Mouse (Mus musculus) limb, embryonic 11.5 days (tissue): Measurements from ENCODE around the gene Vmn1r49. TPM values are rescaled to one million over a fixed set of nuclear protein-coding genes. Genes with fewer than 3 reads are reported as not detected.
"Not testable (repeated sequence)": the region's sequence is repeated elsewhere in the genome, so short reads cannot be mapped to it uniquely, and the experiment has no call there.

ENCODE experiments used
- ATAC-seq: fragments of 200-750 bp; cut with Nextera tagmentation; 2 replicates; pipeline ENCODE4 v1.8.0; 2017; ENCODE audit warnings: low read depth; ENCODE audit not compliant: insufficient number of reproducible peaks, low FRiP score, low TSS enrichment
- DNase-seq: peaks from one replicate; pipeline ENCODE4 v3.0.0-alpha.2; 2015; ENCODE audit warnings: low spot score
- H3K27ac ChIP-seq: fragments of 300-500 bp; sonication (generic); replicated peaks from 2 replicates; pipeline ENCODE4 v1.5.1; 2014; ENCODE audit warnings: low read depth, mild to moderate bottlenecking, low read length
- H3K27me3 ChIP-seq: fragments of 300-500 bp; sonication (generic); 2 replicates; pipeline ENCODE4 v1.6.1; 2014; ENCODE audit warnings: mild to moderate bottlenecking, low read length, mixed read lengths; ENCODE audit not compliant: control insufficient read depth, insufficient read depth
- H3K36me3 ChIP-seq: fragments of 300-500 bp; sonication (generic); 2 replicates; pipeline ENCODE4 v1.6.1; 2014; ENCODE audit warnings: mild to moderate bottlenecking, low read length, moderate library complexity, mixed read lengths; ENCODE audit not compliant: control insufficient read depth, insufficient read depth
- H3K4me1 ChIP-seq: fragments of 300-500 bp; sonication (generic); 2 replicates; pipeline ENCODE4 v1.6.1; 2014; ENCODE audit warnings: low read length, mixed read lengths; ENCODE audit not compliant: control insufficient read depth, insufficient read depth
- H3K4me2 ChIP-seq: fragments of 300-500 bp; sonication (generic); 2 replicates; pipeline ENCODE4 v1.6.1; 2014; ENCODE audit warnings: low read depth, mild to moderate bottlenecking, moderate library complexity; ENCODE audit not compliant: severe bottlenecking
- H3K4me3 ChIP-seq: fragments of 300-500 bp; sonication (generic); 2 replicates; pipeline ENCODE4 v1.5.1; 2014; ENCODE audit warnings: low read depth, low read length
- H3K9ac ChIP-seq: fragments of 300-500 bp; sonication (generic); 2 replicates; pipeline ENCODE4 v1.6.1; 2014; ENCODE audit warnings: mild to moderate bottlenecking, low read length
- H3K9me3 ChIP-seq: fragments of 300-500 bp; sonication (generic); 2 replicates; pipeline ENCODE4 v1.6.1; 2016; ENCODE audit warnings: low read length; ENCODE audit not compliant: control insufficient read depth
- WGBS: fragments of 180-500 bp; shearing (Covaris S2); extraction: QIAGEN DNeasy Blood & Tissue Kit; methylation state at CpG from one replicate; pipeline ENCODE4 v1.1.7; 2014; 5-methylcytosine and 5-hydroxymethylcytosine counted together
- polyA plus RNA-seq: library from polyadenylated mRNA; unstranded; fragments of >200 nt; fragmentation: Nextera tagmentation; extraction: Ambion mirVana; gene quantifications from 2 replicates; pipeline ENCODE4 v1.2.1, GENCODE M21; 2014

The Vmn1r49 gene
- not detected in 2 replicates for polyA plus RNA-seq

GRCm38 (mm10) chr6:90078406-90078805, at the start of gene Vmn1r49:
Gene Vmn1r49, minus strand, starts transcription at chr6:90078506.
- ATAC-seq, result no peak
- no peak for DNase-seq
- Histone ChIP-seq H3K36me3 (no peaks in the 10 kb centered on the region), H3K27me3 (no peaks in the 10 kb centered on the region), H3K27ac (no peak within 1 kb of the TSS), H3K9ac (no peak within 1 kb of the TSS), H3K4me1 (no peaks in the 10 kb centered on the region), H3K4me2 (no peak within 1 kb of the TSS), H3K4me3 (no peak within 1 kb of the TSS), H3K9me3 (no peaks in the 10 kb centered on the region)
- 80% methylated on average over 4 of the region's 4 CpGs for WGBS

- not testable (repeated sequence) for H3K4me1 ChIP-seq, ATAC-seq, DNase-seq
Measured at GRCm38 (mm10) chr6:90122296-90122695, 44.0 kb upstream of the Vmn1r49 start, which contains the start of gene Vmn1r51. Gene Vmn1r51, plus strand, starts transcription at chr6:90122596.

GRCm38 (mm10) chr6:90101130-90101529, 22.8 kb upstream of the Vmn1r49 start, which contains the start of gene Vmn1r50:
Gene Vmn1r50, plus strand, starts transcription at chr6:90101430.
- no peak for DNase-seq
- no peak within 1 kb of the TSS for H3K4me2 ChIP-seq
- H3K27me3 ChIP-seq, result no peaks in the 10 kb centered on the region
- no peak within 1 kb of the TSS for H3K4me3 ChIP-seq
- no peak within 1 kb of the TSS for H3K27ac ChIP-seq
- no peaks in the 10 kb centered on the region for H3K36me3 ChIP-seq
- H3K4me1 ChIP-seq, result no peaks in the 10 kb centered on the region
- no peaks in the 10 kb centered on the region; the same call in 1 of the 2 replicates for H3K9me3 ChIP-seq
- 72% methylated on average over 2 of the region's 2 CpGs for WGBS
- H3K9ac ChIP-seq, result no peak within 1 kb of the TSS
- no peak for ATAC-seq

More at GRCm38 (mm10) chr6:90122296-90122695, 44.0 kb upstream of the Vmn1r49 start, which contains the start of gene Vmn1r51:
- not testable (repeated sequence) for H3K4me3 ChIP-seq, H3K27me3 ChIP-seq, H3K36me3 ChIP-seq, H3K27ac ChIP-seq, H3K9ac ChIP-seq, H3K9me3 ChIP-seq, H3K4me2 ChIP-seq
- WGBS, result 97% methylated on average over 1 of the region's 1 CpGs

- 85% methylated on average over 2 of the region's 2 CpGs for WGBS
- Histone ChIP-seq H3K36me3 (no peaks in the 10 kb centered on the region), H3K9me3 (no peaks in the 10 kb centered on the region; the same call in 1 of the 2 replicates), H3K9ac (no peak overlapping the region), H3K4me3 (no peak overlapping the region), H3K4me1 (no peaks in the 10 kb centered on the region), H3K4me2 (no peak overlapping the region), H3K27me3 (no peaks in the 10 kb centered on the region), H3K27ac (no peak overlapping the region)
- ATAC-seq (no peak), DNase-seq (no peak)
Measured at GRCm38 (mm10) chr6:90100566-90100965, 22.3 kb upstream of the Vmn1r49 start.

- H3K36me3 ChIP-seq, H3K4me2 ChIP-seq, H3K4me1 ChIP-seq, H3K27ac ChIP-seq, H3K9ac ChIP-seq, H3K4me3 ChIP-seq, ATAC-seq, DNase-seq, H3K27me3 ChIP-seq, H3K9me3 ChIP-seq: not testable (repeated sequence)
- no CpG with 5 or more reads among the region's 2 CpGs for WGBS
Measured at GRCm38 (mm10) chr6:90036741-90037140, 41.6 kb downstream of the Vmn1r49 start, which contains the start of gene Vmn1r48. Gene Vmn1r48, minus strand, starts transcription at chr6:90036841.

Other genes starting within 250 kb of the Vmn1r49 start
- not detected in 2 replicates for gene Vmn1r42, start 202.1 kb downstream of the Vmn1r49 start, polyA plus RNA-seq
- gene Vmn1r43, start 202.1 kb downstream of the Vmn1r49 start, polyA plus RNA-seq, result not detected in 2 replicates
- gene Vmn1r44, start 194.8 kb downstream of the Vmn1r49 start, polyA plus RNA-seq, result not detected in 2 replicates
- gene Vmn1r45, start 137.9 kb downstream of the Vmn1r49 start, polyA plus RNA-seq, result not detected in 2 replicates
- gene Vmn1r46, start 109.2 kb downstream of the Vmn1r49 start, polyA plus RNA-seq, result not detected in 2 replicates
- not detected in 2 replicates for gene Vmn1r47, start 62.4 kb downstream of the Vmn1r49 start, polyA plus RNA-seq
- gene Vmn1r48, start 41.7 kb downstream of the Vmn1r49 start, polyA plus RNA-seq, result not detected in 2 replicates
- not detected in 2 replicates for gene Vmn1r50, start 22.9 kb upstream of the Vmn1r49 start, polyA plus RNA-seq
- gene Vmn1r51, start 44.1 kb upstream of the Vmn1r49 start, polyA plus RNA-seq, result not detected in 2 replicates
- gene Vmn1r52, start 96.3 kb upstream of the Vmn1r49 start, polyA plus RNA-seq, result not detected in 2 replicates
- gene V1ra8, start 124.3 kb upstream of the Vmn1r49 start, polyA plus RNA-seq, result not detected in 2 replicates
- not detected in 2 replicates for gene Vmn1r53, start 145.9 kb upstream of the Vmn1r49 start, polyA plus RNA-seq
- gene Vmn1r54, start 167.8 kb upstream of the Vmn1r49 start, polyA plus RNA-seq, result not detected in 2 replicates
- not detected in 2 replicates for gene BC048671, start 222.7 kb upstream of the Vmn1r49 start, polyA plus RNA-seq
- not detected in 2 replicates for gene Chst13, start 246.7 kb upstream of the Vmn1r49 start, polyA plus RNA-seq